Mouse (Mus musculus): ENCODE data around the gene Elk3. TPM values are rescaled to one million over a fixed set of nuclear protein-coding genes. Genes with fewer than 3 reads are reported as not detected.

Elk3 gene
- polyA plus RNA-seq, 1 experiment from 2014 or later: 11.3 TPM

GRCm38 (mm10) chr10:93251426-93251825 is 59.5 kb downstream of the Elk3 start:
- peaks cover 4% of the 10 kb centered on the region for H3K4me1 ChIP-seq (replicated peaks; ENCODE audit: control insufficient read depth, insufficient read depth)
- no peak overlapping the region for H3K9ac ChIP-seq (ENCODE audit: low read length)
- TF ChIP-seq EP300 (optimal IDR thresholded peaks at IDR 0.05) (no peak), CTCF (IDR thresholded peaks at IDR 0.05; ENCODE audit: low read depth) (no peak)
- ATAC-seq (ENCODE audit: low FRiP score, low TSS enrichment) (no peak; the same call in 1 of the 2 replicates), DNase-seq (ENCODE audit: low spot score) (peak; percentile 33)
- H3K27me3 ChIP-seq (ENCODE audit: control insufficient read depth, insufficient read depth, low read length): no peaks in the 10 kb centered on the region
- H3K9me3 ChIP-seq (ENCODE audit: control insufficient read depth, low read length): no peaks in the 10 kb centered on the region
- H3K36me3 ChIP-seq (ENCODE audit: control insufficient read depth, insufficient read depth, low read length): peaks cover 4% of the 10 kb centered on the region
- peak overlapping the region; percentile 59 for H3K27ac ChIP-seq (replicated peaks)
- H3K4me3 ChIP-seq (ENCODE audit: low read depth, low read length): no peak overlapping the region
- no peak overlapping the region for H3K4me2 ChIP-seq (replicated peaks; ENCODE audit: low read depth)
- 61% methylated on average over 8 of the region's 8 CpGs for WGBS

GRCm38 (mm10) chr10:93250436-93251317 is 60.3 kb downstream of the Elk3 start:
- H3K36me3 ChIP-seq (ENCODE audit: control insufficient read depth, insufficient read depth, low read length): peaks cover 4% of the 10 kb centered on the region
- no peaks in the 10 kb centered on the region for H3K27me3 ChIP-seq (ENCODE audit: control insufficient read depth, insufficient read depth, low read length)
- H3K4me1 ChIP-seq (replicated peaks; ENCODE audit: control insufficient read depth, insufficient read depth): peaks cover 4% of the 10 kb centered on the region
- TF ChIP-seq EP300 (optimal IDR thresholded peaks at IDR 0.05): no peak
- TF ChIP-seq CTCF (IDR thresholded peaks at IDR 0.05; ENCODE audit: low read depth): 0 out of 2 replicates have a peak, but pooled peaks have one; percentile 5
- DNase-seq (ENCODE audit: low spot score) (peak; percentile 67), ATAC-seq (ENCODE audit: low FRiP score, low TSS enrichment) (peak; percentile 86)
- peak overlapping the region; percentile 18; the same call in 1 of the 2 replicates for H3K9ac ChIP-seq (ENCODE audit: low read length)
- H3K9me3 ChIP-seq (ENCODE audit: control insufficient read depth, low read length): no peaks in the 10 kb centered on the region
- H3K4me2 ChIP-seq (replicated peaks; ENCODE audit: low read depth): no peak overlapping the region
- peak overlapping the region; percentile 84 for H3K27ac ChIP-seq (replicated peaks)
- WGBS: 32% methylated on average over 24 of the region's 24 CpGs
- H3K4me3 ChIP-seq (ENCODE audit: low read depth, low read length): no peak overlapping the region

GRCm38 (mm10) chr10:93249901-93250300 is 61.0 kb downstream of the Elk3 start:
- Histone ChIP-seq H3K36me3 (ENCODE audit: control insufficient read depth, insufficient read depth, low read length) (peaks cover 4% of the 10 kb centered on the region), H3K9me3 (ENCODE audit: control insufficient read depth, low read length) (no peaks in the 10 kb centered on the region), H3K4me3 (ENCODE audit: low read depth, low read length) (no peak overlapping the region), H3K27ac (replicated peaks) (peak overlapping the region; percentile 84), H3K27me3 (ENCODE audit: control insufficient read depth, insufficient read depth, low read length) (no peaks in the 10 kb centered on the region), H3K9ac (ENCODE audit: low read length) (no peak overlapping the region), H3K4me2 (replicated peaks; ENCODE audit: low read depth) (no peak overlapping the region), H3K4me1 (replicated peaks; ENCODE audit: control insufficient read depth, insufficient read depth) (peaks cover 4% of the 10 kb centered on the region)
- DNase-seq (ENCODE audit: low spot score): no peak
- WGBS: 65% methylated on average over 7 of the region's 7 CpGs
- TF ChIP-seq CTCF (IDR thresholded peaks at IDR 0.05; ENCODE audit: low read depth): no peak
- TF ChIP-seq EP300 (optimal IDR thresholded peaks at IDR 0.05): no peak
- ATAC-seq (ENCODE audit: low FRiP score, low TSS enrichment): no peak

- Histone ChIP-seq H3K27me3 (ENCODE audit: control insufficient read depth, insufficient read depth, low read length) (no peaks in the 10 kb centered on the region), H3K9me3 (ENCODE audit: control insufficient read depth, low read length) (no peaks in the 10 kb centered on the region), H3K9ac (ENCODE audit: low read length) (no peak overlapping the region), H3K36me3 (ENCODE audit: control insufficient read depth, insufficient read depth, low read length) (peaks cover 4% of the 10 kb centered on the region), H3K4me3 (ENCODE audit: low read depth, low read length) (no peak overlapping the region), H3K27ac (replicated peaks) (0 out of 2 replicates have a peak overlapping the region, but pooled peaks have one; percentile 1), H3K4me1 (replicated peaks; ENCODE audit: control insufficient read depth, insufficient read depth) (peaks cover 4% of the 10 kb centered on the region), H3K4me2 (replicated peaks; ENCODE audit: low read depth) (no peak overlapping the region)
- no peak for DNase-seq (ENCODE audit: low spot score)
- WGBS: 82% methylated on average over 8 of the region's 8 CpGs
- ATAC-seq (ENCODE audit: low FRiP score, low TSS enrichment): no peak
- TF ChIP-seq EP300 (optimal IDR thresholded peaks at IDR 0.05): no peak
- TF ChIP-seq CTCF (IDR thresholded peaks at IDR 0.05; ENCODE audit: low read depth): no peak
These were observed 62.5 kb downstream of the Elk3 start for GRCm38 (mm10) chr10:93248416-93248815.

- Histone ChIP-seq H3K9me3 (ENCODE audit: control insufficient read depth, low read length) (no peaks in the 10 kb centered on the region), H3K4me1 (replicated peaks; ENCODE audit: control insufficient read depth, insufficient read depth) (peaks cover 4% of the 10 kb centered on the region), H3K4me2 (replicated peaks; ENCODE audit: low read depth) (no peak overlapping the region), H3K27me3 (ENCODE audit: control insufficient read depth, insufficient read depth, low read length) (no peaks in the 10 kb centered on the region), H3K36me3 (ENCODE audit: control insufficient read depth, insufficient read depth, low read length) (peaks cover 4% of the 10 kb centered on the region), H3K9ac (ENCODE audit: low read length) (no peak overlapping the region), H3K27ac (replicated peaks) (peak overlapping the region; percentile 59; the same call in 1 of the 2 replicates), H3K4me3 (ENCODE audit: low read depth, low read length) (no peak overlapping the region)
- ATAC-seq (ENCODE audit: low FRiP score, low TSS enrichment) (no peak), DNase-seq (ENCODE audit: low spot score) (no peak)
- WGBS: 36% methylated on average over 6 of the region's 6 CpGs
- TF ChIP-seq CTCF (IDR thresholded peaks at IDR 0.05; ENCODE audit: low read depth) (no peak), EP300 (optimal IDR thresholded peaks at IDR 0.05) (no peak)
These were observed 63.0 kb downstream of the Elk3 start for GRCm38 (mm10) chr10:93247902-93248301.

- TF ChIP-seq EP300 (optimal IDR thresholded peaks at IDR 0.05): no peak
- Histone ChIP-seq H3K36me3 (ENCODE audit: control insufficient read depth, insufficient read depth, low read length) (peaks cover 3% of the 10 kb centered on the region; the same call in 1 of the 2 replicates), H3K9ac (ENCODE audit: low read length) (no peak overlapping the region), H3K9me3 (ENCODE audit: control insufficient read depth, low read length) (no peaks in the 10 kb centered on the region), H3K27ac (replicated peaks) (peak overlapping the region; percentile 59; the same call in 1 of the 2 replicates), H3K4me3 (ENCODE audit: low read depth, low read length) (no peak overlapping the region), H3K4me2 (replicated peaks; ENCODE audit: low read depth) (no peak overlapping the region), H3K27me3 (ENCODE audit: control insufficient read depth, insufficient read depth, low read length) (no peaks in the 10 kb centered on the region), H3K4me1 (replicated peaks; ENCODE audit: control insufficient read depth, insufficient read depth) (peaks cover 4% of the 10 kb centered on the region)
- no peak for ATAC-seq (ENCODE audit: low FRiP score, low TSS enrichment)
- DNase-seq (ENCODE audit: low spot score): no peak
- WGBS: 61% methylated on average over 12 of the region's 12 CpGs
These were observed 63.5 kb downstream of the Elk3 start for GRCm38 (mm10) chr10:93247422-93247821.
